Comparison of ENCODE assay signal across 10 mouse cellular contexts in the genomic region with DNA sequence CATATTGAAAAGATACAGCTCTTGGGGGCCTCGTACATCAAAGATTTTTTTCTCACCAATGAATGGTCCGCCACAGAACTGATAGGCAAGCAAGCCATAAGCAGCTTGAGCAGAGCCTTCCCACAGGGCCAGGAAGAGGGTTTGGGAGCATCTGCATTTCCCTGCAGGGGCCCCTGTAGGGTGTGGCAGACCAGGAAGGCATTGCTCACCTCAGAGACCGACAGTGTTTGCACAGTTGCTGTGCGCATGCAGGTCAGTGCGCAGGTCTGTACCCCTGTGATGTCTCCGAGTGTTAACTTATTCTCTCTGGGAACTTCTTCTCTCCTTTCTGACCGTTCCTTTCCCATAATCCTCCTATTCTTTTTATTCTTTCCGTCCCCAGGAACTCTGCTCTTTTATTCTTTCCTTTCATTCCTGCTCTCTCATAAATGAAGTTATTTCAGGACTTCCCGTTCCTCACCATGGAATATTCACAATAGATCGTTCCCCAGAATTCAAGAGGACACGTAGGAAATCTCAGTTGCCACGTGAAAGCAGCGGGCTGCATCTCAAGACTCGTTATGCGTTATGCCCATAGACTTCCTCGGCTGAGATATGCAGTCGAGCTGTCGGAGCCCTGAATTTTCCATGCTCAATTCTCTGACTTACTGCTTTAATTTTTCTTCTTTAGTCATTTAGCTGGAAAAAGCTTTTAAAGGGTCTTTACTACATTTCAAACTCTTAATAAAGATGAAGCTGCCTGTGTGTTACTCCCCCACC. TPM values are rescaled to one million over a fixed set of nuclear protein-coding genes. Genes with fewer than 3 reads are reported as not detected.
A peak's percentile ranks its signal among the peaks of the same experiment; 100 is the strongest.
DNase-seq lines count a peak whose midpoint lies in the region; ATAC-seq and TF ChIP-seq lines count a peak whose summit lies in the region.
"Had no signal": no experiment of that assay in that cellular context is flagged by ENCODE, and none has a peak within 500 bp of the region (broad histone marks: within the 10 kb centered on the region; RNA-seq: fewer than 3 reads in every experiment).

No protein-coding gene starts in this region.

- no peak for ATAC-seq in heart, embryonic 16.5 days (replicated peaks; ENCODE audit: extremely low read depth, insufficient read depth, low FRiP score)
- ATAC-seq in midbrain, embryonic 14.5 days (ENCODE audit: low FRiP score, low TSS enrichment), result no peak
- ATAC-seq in hindbrain, postnatal 0 days, result no peak

- no peaks in the 10 kb centered on the region for H3K36me3 ChIP-seq in heart, embryonic 16.5 days (ENCODE audit: control insufficient read depth, insufficient read depth)
- H3K36me3 ChIP-seq in midbrain, embryonic 14.5 days (ENCODE audit: control insufficient read depth, insufficient read depth, low read length), result no peaks in the 10 kb centered on the region
- H3K36me3 ChIP-seq in midbrain, embryonic 10.5 days, result peaks cover 21% of the 10 kb centered on the region
- no peaks in the 10 kb centered on the region for H3K36me3 ChIP-seq in hindbrain, postnatal 0 days (ENCODE audit: insufficient read depth, low read length)
- H3K36me3 ChIP-seq: embryonic facial prominence, embryonic 12.5 days had no signal

- H3K4me1 ChIP-seq in heart, embryonic 16.5 days (ENCODE audit: control insufficient read depth, insufficient read depth, low read length), result peaks cover 15% of the 10 kb centered on the region; the same call in 1 of the 2 replicates
- H3K4me1 ChIP-seq in midbrain, embryonic 14.5 days (ENCODE audit: control insufficient read depth, insufficient read depth, low read length), result peaks cover 13% of the 10 kb centered on the region; the same call in 1 of the 2 replicates
- H3K4me1 ChIP-seq in midbrain, embryonic 10.5 days, result peaks cover 22% of the 10 kb centered on the region
- H3K4me1 ChIP-seq in hindbrain, postnatal 0 days (ENCODE audit: insufficient read depth, low read length), result peaks cover 11% of the 10 kb centered on the region; the same call in 1 of the 2 replicates

- H3K9ac ChIP-seq in heart, embryonic 16.5 days (ENCODE audit: low read length), result no peak overlapping the region
- H3K9ac ChIP-seq in midbrain, embryonic 14.5 days (replicated peaks; ENCODE audit: low read length), result no peak overlapping the region
- H3K9ac ChIP-seq in hindbrain, postnatal 0 days (replicated peaks; ENCODE audit: low read length), result no peak overlapping the region
- H3K9ac ChIP-seq: embryonic facial prominence, embryonic 12.5 days had no signal

- intact Hi-C loops in heart, postnatal 36 days (cut with DNase I), result no loop called here

- H3K4me3 ChIP-seq in heart, embryonic 16.5 days (ENCODE audit: low read length), result no peak overlapping the region
- no peak overlapping the region for H3K4me3 ChIP-seq in midbrain, embryonic 14.5 days (replicated peaks; ENCODE audit: low read depth, low read length)
- H3K4me3 ChIP-seq in midbrain, embryonic 10.5 days, result no peak overlapping the region
- H3K4me3 ChIP-seq in hindbrain, postnatal 0 days (ENCODE audit: low read length), result no peak overlapping the region
- H3K4me3 ChIP-seq: embryonic facial prominence, embryonic 12.5 days had no signal

- 73% methylated on average over 18 of the region's 18 CpGs for WGBS in heart, embryonic 16.5 days
- WGBS in midbrain, embryonic 14.5 days, result 45% methylated on average over 18 of the region's 18 CpGs
- 85% methylated on average over 18 of the region's 18 CpGs for WGBS in midbrain, embryonic 10.5 days
- WGBS in hindbrain, postnatal 0 days, result 50% methylated on average over 18 of the region's 18 CpGs

- H3K27ac ChIP-seq in heart, embryonic 16.5 days (ENCODE audit: low read length), result no peak overlapping the region
- no peak overlapping the region for H3K27ac ChIP-seq in midbrain, embryonic 14.5 days (replicated peaks; ENCODE audit: low read depth, low read length)
- no peak overlapping the region; the same call in 1 of the 2 replicates for H3K27ac ChIP-seq in midbrain, embryonic 10.5 days (replicated peaks)
- no peak overlapping the region for H3K27ac ChIP-seq in hindbrain, postnatal 0 days
- H3K27ac ChIP-seq: embryonic facial prominence, embryonic 12.5 days had no signal

- peak overlapping the region; percentile 23; the same call in 1 of the 2 replicates for H3K4me2 ChIP-seq in heart, embryonic 16.5 days (ENCODE audit: low read depth, low read length)
- peak overlapping the region; percentile 27; the same call in 1 of the 2 replicates for H3K4me2 ChIP-seq in midbrain, embryonic 14.5 days (ENCODE audit: low read length)
- H3K4me2 ChIP-seq in hindbrain, postnatal 0 days (ENCODE audit: low read depth, low read length), result peak overlapping the region; percentile 25
- H3K4me2 ChIP-seq: embryonic facial prominence, embryonic 12.5 days had no signal

- DNase-seq in heart, postnatal 36 days, result no peak
- DNase-seq in midbrain, embryonic 14.5 days, result no peak
- no peak for DNase-seq in midbrain, embryonic 10.5 days (ENCODE audit: low spot score)
- peak; percentile 35 for DNase-seq in hindbrain, postnatal 0 days (ENCODE audit: low spot score)
- DNase-seq in cerebellum, adult 11 months, result no peak
- no peak for DNase-seq in urinary bladder, postnatal 25 days (ENCODE audit: low spot score)
- DNase-seq: cerebellum, adult 2 months; thymus, postnatal 14 days had no signal

- no peaks in the 10 kb centered on the region for H3K27me3 ChIP-seq in heart, embryonic 16.5 days (ENCODE audit: control insufficient read depth, insufficient read depth, low read length)
- no peaks in the 10 kb centered on the region for H3K27me3 ChIP-seq in midbrain, embryonic 14.5 days (ENCODE audit: control insufficient read depth, insufficient read depth, low read length)
- H3K27me3 ChIP-seq in midbrain, embryonic 10.5 days (ENCODE audit: low read depth, poor library complexity, severe bottlenecking), result no peaks in the 10 kb centered on the region
- no peaks in the 10 kb centered on the region for H3K27me3 ChIP-seq in hindbrain, postnatal 0 days (ENCODE audit: insufficient read depth, low read length)
- H3K27me3 ChIP-seq: embryonic facial prominence, embryonic 12.5 days had no signal

- TF ChIP-seq CTCF in hindbrain, postnatal 0 days (IDR thresholded peaks at IDR 0.05; ENCODE audit: low read depth), result no peak

- H3K9me3 ChIP-seq in heart, embryonic 16.5 days (replicated peaks; ENCODE audit: control insufficient read depth, low read length), result no peaks in the 10 kb centered on the region
- H3K9me3 ChIP-seq in midbrain, embryonic 14.5 days (ENCODE audit: control insufficient read depth, low read length), result no peaks in the 10 kb centered on the region
- H3K9me3 ChIP-seq in midbrain, embryonic 10.5 days (replicated peaks), result no peaks in the 10 kb centered on the region
- H3K9me3 ChIP-seq in hindbrain, postnatal 0 days (ENCODE audit: low read length), result no peaks in the 10 kb centered on the region

RNA-seq across cellular contexts. Expression of a gene that starts 17.8 kb away (rescaled TPM):
- polyA plus RNA-seq in heart, embryonic 16.5 days (2015; fragmentation: Nextera tagmentation; extraction: Ambion mirVana), result 4.0 and 4.5 TPM in 2 replicates
- 1 to 10 TPM; 6.6 to 7.9 TPM for total RNA-seq in heart, postnatal 36 days (2021)
- 9.1 and 13.0 TPM in 2 replicates for polyA plus RNA-seq in midbrain, embryonic 14.5 days (2014; fragmentation: Nextera tagmentation; extraction: Ambion mirVana)
- polyA plus RNA-seq in midbrain, embryonic 10.5 days (2016; fragmentation: Nextera tagmentation; extraction: Ambion mirVana), result 14.8 and 15.5 TPM in 2 replicates
- total RNA-seq in hindbrain, postnatal 0 days (2014; rRNA removed), result 16.9 and 20.6 TPM in 2 replicates
- polyA plus RNA-seq in hindbrain, postnatal 0 days (2015; fragmentation: Nextera tagmentation; extraction: Ambion mirVana), result 4.5 and 4.6 TPM in 2 replicates
